Mouse (Mus musculus) thymus, postnatal 4 days (tissue): Measurements from ENCODE around the gene Aire.
"Not testable (repeated sequence)": the region's sequence is repeated elsewhere in the genome, so short reads cannot be mapped to it uniquely, and the experiment has no call there.

Experiments used
- DNase-seq: peaks from one replicate; pipeline ENCODE4 v3.0.0; 2021

Aire gene

DNA sequence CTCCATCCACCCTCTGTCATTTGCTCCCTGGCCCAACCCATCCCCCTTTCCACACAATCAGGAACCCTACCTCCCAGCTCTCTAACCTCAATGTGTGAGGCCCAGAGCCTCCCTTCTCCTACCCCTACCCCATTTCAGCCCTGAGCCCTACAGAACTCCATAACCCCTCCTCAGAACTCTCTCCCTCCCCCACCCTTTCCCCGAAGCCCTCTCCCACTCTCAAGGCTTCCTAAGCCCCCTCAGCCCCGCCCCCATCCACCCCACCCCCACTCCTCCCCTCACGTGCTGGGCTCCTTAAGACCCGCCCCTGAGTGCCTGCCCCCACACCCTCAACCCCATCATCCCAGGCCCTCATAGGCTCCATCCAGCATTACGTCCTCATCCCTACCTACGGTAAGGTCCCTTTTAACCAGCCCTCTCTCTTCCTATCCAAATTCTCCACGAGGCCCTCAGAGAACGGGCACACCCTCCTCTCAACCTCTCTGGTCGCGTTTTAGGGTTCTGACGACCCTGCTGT is 6.2 kb upstream of the Aire start:
- no peak for DNase-seq

DNA sequence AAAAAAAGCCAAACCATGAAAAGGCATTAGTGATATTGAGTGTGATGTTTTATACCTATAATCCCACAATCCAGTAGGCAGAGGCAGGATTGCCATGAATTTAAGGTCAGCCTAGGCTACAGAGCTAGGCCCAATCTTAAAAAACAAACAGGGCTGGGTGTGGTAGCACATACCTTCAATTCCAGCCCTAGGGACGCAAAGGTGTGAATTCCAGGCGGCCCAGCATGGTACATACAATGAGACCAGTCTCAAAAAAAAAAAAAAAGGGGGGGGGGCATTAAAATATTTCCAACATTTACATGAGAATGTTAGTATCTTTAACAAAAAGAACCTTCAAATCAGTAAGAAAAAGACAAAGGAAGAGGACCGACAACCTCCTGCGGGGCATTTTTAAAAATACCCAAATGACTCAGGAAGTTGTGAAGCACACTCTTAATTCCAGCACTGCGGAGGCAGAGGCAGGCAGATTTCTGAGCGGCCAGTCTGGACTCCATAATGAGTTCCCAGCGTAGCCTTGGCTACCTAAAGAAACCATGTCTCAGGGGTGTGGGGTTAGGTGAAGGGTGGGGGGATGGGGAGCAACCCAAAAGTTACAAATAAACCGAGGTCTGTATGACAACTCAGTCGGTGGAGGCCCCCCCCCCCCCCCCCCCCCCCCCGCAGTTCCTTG is 4.8 kb upstream of the Aire start:
- no peak for DNase-seq

- DNase-seq = no peak
These were observed 3.0 kb upstream of the Aire start for GRCm38 (mm10) chr10:78046388-78046787.

- DNase-seq = no peak
These were observed 1.1 kb upstream of the Aire start for GRCm38 (mm10) chr10:78044531-78044930.

DNA sequence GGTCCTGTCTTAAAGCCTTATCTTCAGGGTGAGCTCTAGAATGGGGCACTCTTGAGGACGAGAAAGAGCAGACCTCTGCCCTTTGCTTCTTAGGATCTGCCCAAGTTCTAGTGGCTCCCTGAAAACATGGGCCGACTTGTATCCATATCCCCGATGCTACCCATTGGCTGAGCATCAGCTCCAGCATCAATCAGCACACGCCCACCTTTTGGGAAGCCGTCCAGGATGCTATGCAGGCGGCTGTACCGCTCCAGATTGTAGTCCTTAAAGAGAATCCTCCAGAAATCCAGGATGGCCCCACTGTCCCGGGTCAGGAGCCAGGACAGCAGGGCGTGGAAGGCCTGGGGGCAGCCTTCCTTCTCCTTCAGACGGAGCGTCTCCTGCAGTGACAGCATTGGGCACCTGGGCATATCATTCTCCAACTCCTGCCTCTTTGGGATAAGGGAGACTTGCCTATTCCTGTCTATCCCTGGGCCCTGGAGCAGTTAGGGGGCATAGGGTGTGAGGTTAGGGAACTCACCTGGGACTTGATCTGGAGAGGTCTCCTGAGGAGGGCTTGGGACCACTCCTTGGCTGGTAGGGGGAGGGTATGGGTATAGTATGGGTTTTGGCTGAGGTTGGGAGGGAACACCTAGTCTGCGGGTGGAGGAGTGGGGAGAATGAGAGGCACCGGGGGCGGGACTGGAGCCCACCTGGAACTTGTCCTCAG is 559 bp downstream of the Aire start:
- no peak for DNase-seq

GRCm38 (mm10) chr10:78042096-78042495 is 1.3 kb downstream of the Aire start:
- no peak for DNase-seq

DNA sequence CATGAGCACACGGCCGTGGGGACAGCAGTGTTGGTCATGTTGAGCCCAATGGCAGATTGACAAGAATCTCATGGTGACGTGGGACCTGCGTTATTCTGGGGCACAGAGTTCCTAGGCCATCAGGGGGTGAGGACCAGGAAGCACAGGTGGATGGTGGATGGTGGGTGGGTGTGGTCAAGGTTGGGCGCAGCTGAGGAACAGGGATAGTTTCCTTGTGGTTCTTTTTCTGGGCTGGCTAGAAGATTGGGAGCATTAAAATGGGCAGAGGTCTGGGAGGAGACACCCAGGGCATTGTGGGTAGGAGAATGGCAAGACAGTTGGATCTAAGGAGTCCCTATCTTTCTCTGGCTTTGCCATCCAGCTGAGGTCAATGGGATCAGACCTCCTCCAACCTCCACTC is 1.8 kb downstream of the Aire start, which contains the start of gene Dnmt3l:
TSS of gene Dnmt3l (plus strand) at position 301 of the 400 bp plus-strand sequence.
- DNase-seq = no peak

GRCm38 (mm10) chr10:78037139-78037538 is 6.3 kb downstream of the Aire start:
- no peak for DNase-seq

DNA sequence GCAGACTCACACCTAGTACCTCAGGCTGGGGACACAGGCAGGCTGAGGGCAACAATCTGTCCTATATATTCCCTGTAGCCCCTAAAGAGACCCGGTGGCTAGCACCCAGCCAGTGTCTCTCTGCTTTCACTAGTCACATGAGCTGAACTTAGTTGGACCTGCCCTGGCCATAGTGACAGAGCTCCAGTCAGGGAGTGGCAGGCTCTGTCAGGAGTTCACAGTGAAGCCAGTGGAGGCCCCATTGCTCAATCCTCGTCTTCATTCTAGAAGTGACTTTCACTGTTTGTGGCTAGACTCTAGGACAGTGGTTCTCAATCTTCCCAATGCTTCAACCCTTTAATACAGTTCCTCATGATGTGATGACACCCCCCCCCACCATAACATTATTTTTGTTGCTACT is 11.4 kb downstream of the Aire start:
- DNase-seq = no peak

- no peak for DNase-seq
These were observed 14.3 kb downstream of the Aire start for GRCm38 (mm10) chr10:78029080-78029479.

DNA sequence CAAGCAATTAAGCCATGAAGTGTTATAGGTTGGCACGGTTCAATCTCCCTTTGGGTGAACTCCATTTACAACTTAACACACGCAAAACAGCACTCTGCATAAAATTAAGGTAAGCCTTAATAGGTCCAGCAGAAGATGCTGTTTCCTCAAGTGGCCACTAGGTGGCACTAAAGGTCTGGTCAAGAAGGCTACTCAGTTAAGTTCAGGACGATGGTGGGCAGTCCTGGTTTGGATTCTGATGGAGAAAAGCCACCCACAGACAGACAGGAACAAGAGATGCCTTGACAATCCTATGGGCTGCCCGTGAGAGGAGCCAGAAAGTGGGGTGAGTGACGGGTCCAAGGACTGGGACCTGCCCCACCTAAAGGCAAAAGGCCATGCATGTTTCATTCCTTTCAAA is 15.3 kb downstream of the Aire start:
- DNase-seq = peak; percentile 85

- DNase-seq = not testable (repeated sequence)
These were observed 18.0 kb downstream of the Aire start for GRCm38 (mm10) chr10:78025453-78025852.

DNA sequence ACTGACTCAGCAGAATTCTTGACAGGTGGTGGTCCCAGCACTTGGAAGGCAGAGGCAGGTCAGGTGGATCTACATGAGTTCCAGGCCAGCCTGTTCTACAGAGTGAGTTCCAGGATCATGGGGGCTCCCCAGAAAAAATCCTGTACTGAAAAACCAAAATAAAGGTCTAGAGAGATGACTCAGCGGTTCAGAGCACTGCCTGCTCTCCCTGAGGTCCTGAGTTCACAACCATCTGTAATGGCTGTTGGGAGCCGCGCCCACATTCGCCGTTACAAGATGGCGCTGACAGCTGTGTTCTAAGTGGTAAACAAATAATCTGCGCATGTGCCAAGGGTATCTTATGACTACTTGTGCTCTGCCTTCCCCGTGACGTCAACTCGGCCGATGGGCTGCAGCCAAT is 23.4 kb downstream of the Aire start:
- DNase-seq = not testable (repeated sequence)

DNA sequence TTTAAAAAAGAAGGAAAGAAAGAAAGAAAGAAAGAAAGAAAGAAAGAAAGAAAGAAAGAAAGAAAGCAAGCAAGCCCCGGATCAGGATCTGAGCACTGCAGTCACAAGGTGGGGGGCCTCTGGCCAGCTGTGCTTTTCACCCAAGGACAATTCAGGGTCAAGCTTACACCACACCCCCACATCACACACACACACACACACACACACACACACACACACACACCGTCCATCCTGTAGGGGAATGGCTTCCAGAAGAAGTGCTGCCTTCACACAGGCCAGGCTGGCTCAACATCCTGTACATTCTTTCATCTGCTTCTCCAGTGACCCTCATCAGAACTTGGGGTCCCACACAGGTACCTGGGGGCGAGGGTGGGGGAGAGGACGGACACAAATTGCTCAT is 24.1 kb downstream of the Aire start:
- no peak for DNase-seq

DNA sequence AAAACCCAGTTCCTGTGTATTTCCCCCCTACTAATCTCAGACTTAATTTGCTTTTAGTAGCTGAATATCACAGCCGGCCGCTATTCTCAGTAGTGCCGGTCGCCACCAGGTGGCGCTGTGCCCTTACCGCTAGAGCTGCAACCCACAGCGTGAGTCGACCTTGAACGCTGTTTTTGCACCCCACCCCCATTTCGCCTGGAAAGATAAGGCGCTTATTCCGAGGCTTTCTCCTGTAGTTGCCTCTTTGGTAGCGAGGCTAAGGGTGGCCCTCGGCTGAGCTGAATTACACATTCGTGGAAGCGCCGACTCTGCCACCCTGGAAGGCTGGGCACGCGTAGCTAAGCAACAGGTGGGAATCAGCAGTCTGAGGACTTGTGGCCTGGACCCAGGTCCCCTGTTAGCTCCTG is 24.6 kb downstream of the Aire start:
- DNase-seq = peak; percentile 91

DNA sequence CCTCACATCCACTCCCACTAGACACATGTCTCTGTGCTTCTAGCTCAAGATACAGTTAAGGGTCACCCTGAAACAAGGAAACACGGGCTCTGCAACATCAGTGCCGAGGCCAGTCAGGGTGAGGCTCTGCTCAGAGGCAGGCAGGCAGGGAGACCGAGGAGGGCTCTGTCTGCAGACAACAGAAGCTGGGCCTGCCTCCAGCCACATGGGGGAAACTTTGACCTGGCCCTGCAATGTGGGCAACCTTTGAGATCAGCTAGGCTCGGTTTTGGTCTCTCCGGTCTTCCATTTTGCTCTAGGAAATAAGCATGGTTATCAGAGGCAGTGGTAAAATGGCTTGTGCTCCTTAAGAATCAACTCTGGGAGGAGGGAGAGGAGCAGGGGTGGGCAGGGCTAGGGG is 27.0 kb downstream of the Aire start:
- DNase-seq = no peak

DNA sequence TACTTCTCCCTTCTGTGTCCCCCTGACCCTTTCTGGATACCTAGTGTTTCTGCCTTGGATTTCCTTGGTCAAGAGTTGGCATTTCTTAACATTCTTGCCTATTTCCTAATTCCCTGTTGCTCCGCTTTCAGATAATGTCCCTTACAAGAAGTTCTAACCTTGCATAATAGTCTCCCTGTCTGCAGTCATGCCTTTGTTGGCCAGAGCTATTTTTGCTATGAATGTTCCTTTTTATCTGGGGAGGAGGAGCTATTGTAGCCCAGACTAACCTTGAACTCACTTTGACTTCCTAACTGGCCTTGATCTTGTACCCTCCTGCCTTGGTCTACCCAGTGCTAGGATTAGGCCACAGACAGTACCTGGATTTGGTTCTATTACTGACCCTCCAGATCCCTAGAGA is 27.9 kb downstream of the Aire start:
- no peak for DNase-seq

DNA sequence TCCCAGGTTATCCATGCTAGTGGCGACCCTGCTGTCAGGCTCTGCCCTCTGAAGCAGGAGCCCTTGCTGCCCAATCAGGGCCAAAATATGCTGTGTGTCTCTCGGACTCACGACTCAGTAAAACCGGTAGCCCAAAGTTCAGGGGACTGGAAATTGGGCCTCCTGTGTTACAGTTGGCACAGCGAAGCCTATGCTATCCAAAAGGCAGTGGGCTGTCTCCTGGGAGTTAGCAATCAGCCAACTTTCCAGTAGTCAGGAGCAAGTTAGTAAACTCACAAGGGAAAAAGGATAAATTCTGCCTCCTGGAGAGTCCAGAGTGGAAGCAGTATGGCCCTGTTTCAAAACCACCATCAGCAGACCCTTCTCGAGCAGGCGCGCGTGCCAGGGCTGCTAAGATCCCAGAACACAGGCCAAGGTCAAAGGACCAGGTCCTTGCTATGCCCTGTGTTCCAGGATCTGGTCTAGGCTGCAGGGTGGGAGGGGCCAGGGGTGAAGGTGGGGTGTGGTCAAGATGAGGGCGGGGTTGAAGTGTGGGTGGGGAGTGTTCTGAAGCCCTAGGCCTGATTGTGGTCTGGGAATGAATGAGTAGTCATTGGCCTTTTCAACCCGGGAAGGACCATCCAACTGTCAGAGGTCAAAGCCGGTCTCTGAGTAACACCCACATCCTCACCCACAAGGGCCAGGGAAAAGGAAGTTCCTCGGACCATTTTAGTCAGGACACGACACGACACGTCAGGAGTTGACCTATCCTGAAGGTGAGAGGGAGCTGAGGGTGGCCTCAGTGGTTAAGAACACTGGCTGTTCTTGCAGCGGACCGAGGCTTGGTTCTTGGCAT is 30.5 kb downstream of the Aire start:
- DNase-seq = no peak

DNA sequence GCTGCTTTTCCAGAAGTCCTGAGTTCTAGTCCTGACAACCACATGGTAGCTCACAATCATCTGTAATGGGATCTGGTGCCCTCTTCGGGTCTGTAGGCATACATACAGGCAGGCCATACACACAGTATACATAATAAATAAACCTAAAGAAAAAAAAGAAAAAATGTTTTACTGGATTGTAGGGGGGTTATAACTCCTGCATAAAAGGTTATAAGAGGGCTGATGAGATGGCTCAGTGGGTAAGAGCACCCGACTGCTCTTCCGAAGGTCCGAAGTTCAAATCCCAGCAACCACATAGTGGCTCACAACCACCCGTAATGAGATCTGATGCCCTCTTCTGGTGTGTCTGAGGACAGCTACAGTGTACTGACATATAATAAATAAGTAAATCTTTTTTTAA is 32.3 kb downstream of the Aire start:
- not testable (repeated sequence) for DNase-seq

GRCm38 (mm10) chr10:78010335-78010734 is 33.1 kb downstream of the Aire start:
- peak; percentile 29 for DNase-seq

GRCm38 (mm10) chr10:78009945-78010293 is 33.5 kb downstream of the Aire start, which contains the start of gene Pfkl:
TSS of gene Pfkl (minus strand) at chr10:78010083.
- no peak for DNase-seq

- peak; percentile 99 for DNase-seq
These were observed 34.0 kb downstream of the Aire start for GRCm38 (mm10) chr10:78009184-78009944.

DNA sequence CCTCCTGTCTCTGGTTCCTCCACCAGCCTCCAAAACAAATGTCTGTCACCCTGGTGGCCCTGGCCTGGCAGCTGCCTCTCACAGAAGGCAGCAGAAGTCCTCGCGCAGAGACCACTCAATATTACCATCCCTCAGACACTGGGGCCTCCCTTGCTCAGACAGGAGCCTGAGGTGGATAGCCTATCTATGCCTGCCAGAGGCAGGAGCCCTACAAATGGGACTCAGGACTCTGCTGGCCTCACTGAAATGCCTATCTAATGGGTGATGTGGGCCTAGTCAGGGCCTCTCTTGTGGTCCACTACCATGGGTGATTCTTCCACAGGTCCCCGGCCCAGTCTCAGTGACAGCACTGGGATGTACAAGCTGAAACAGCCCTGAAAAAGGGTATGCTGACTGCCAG is 35.2 kb downstream of the Aire start:
- no peak for DNase-seq
